Mouse (Mus musculus) intestine, embryonic 16.5 days (tissue): ENCODE measurements around the gene Ptbp3. TPM values are rescaled to one million over a fixed set of nuclear protein-coding genes. Genes with fewer than 3 reads are reported as not detected.
A peak's percentile ranks its signal among the peaks of the same experiment; 100 is the strongest.
"Not testable (repeated sequence)": the region's sequence is repeated elsewhere in the genome, so short reads cannot be mapped to it uniquely, and the experiment has no call there.

Experiments
- ATAC-seq: fragments of 200-750 bp; cut with Nextera tagmentation; 2 replicates; pipeline ENCODE4 v1.8.0; 2017; ENCODE audit warnings: moderate TSS enrichment, moderate library complexity
- H3K27ac ChIP-seq: fragments of 300-500 bp; sonication (generic); 2 replicates; pipeline ENCODE4 v1.5.1; 2014; ENCODE audit warnings: mild to moderate bottlenecking, low read length
- H3K27me3 ChIP-seq: fragments of 300-500 bp; sonication (generic); replicated peaks from 2 replicates; pipeline ENCODE4 v1.6.1; 2014; ENCODE audit warnings: low read length, control low read depth, mixed read lengths; ENCODE audit not compliant: control insufficient read depth, insufficient read depth
- H3K36me3 ChIP-seq: fragments of 300-500 bp; sonication (generic); 2 replicates; pipeline ENCODE4 v1.6.1; 2014; ENCODE audit warnings: low read length, control low read depth; ENCODE audit not compliant: control insufficient read depth, insufficient read depth
- H3K4me1 ChIP-seq: fragments of 300-500 bp; sonication (generic); 2 replicates; pipeline ENCODE4 v1.6.1; 2014; ENCODE audit warnings: low read length, control low read depth, mixed read lengths; ENCODE audit not compliant: control insufficient read depth, insufficient read depth
- H3K4me2 ChIP-seq: fragments of 300-500 bp; sonication (generic); 2 replicates; pipeline ENCODE4 v1.6.1; 2014; ENCODE audit warnings: low read depth, low read length, control low read depth
- H3K4me3 ChIP-seq: fragments of 300-500 bp; sonication (generic); 2 replicates; pipeline ENCODE4 v1.5.1; 2014; ENCODE audit warnings: mild to moderate bottlenecking, low read length
- H3K9ac ChIP-seq: fragments of 300-500 bp; sonication (generic); 2 replicates; pipeline ENCODE4 v1.6.1; 2014; ENCODE audit warnings: low read depth, low read length
- H3K9me3 ChIP-seq: fragments of 300-500 bp; sonication (generic); 2 replicates; pipeline ENCODE4 v1.6.1; 2016; ENCODE audit warnings: low read length, control low read depth; ENCODE audit not compliant: control insufficient read depth
- WGBS: fragments of 180-500 bp; shearing (Covaris S2); extraction: QIAGEN DNeasy Blood & Tissue Kit; methylation state at CpG from one replicate; pipeline ENCODE4 v1.1.7; 2014; 5-methylcytosine and 5-hydroxymethylcytosine counted together
- polyA plus RNA-seq: library from polyadenylated mRNA; unstranded; fragments of >200 nt; fragmentation: Nextera tagmentation; extraction: Ambion mirVana; gene quantifications from 2 replicates; pipeline ENCODE4 v1.2.1, GENCODE M21; 2015

Ptbp3 gene
- polyA plus RNA-seq, 1 experiment from 2014 or later, result 56.5 TPM

- Histone ChIP-seq H3K9me3 (no peaks in the 10 kb centered on the region), H3K36me3 (no peaks in the 10 kb centered on the region), H3K4me3 (no peak overlapping the region), H3K27me3 (no peaks in the 10 kb centered on the region), H3K4me2 (no peak overlapping the region), H3K9ac (no peak overlapping the region), H3K4me1 (no peaks in the 10 kb centered on the region; the same call in 1 of the 2 replicates), H3K27ac (no peak overlapping the region)
- WGBS, result 94% methylated on average over 6 of the region's 6 CpGs
- no peak for ATAC-seq
Measured at GRCm38 (mm10) chr4:59560141-59560540, 11.0 kb upstream of the Ptbp3 start.

- Histone ChIP-seq H3K36me3 (no peaks in the 10 kb centered on the region), H3K9me3 (no peaks in the 10 kb centered on the region), H3K4me1 (peaks cover 2% of the 10 kb centered on the region; the same call in 1 of the 2 replicates), H3K4me3 (no peak overlapping the region), H3K27me3 (no peaks in the 10 kb centered on the region), H3K27ac (no peak overlapping the region), H3K9ac (no peak overlapping the region), H3K4me2 (no peak overlapping the region)
- WGBS, result 61% methylated on average over 6 of the region's 6 CpGs
- ATAC-seq, result no peak
Measured at GRCm38 (mm10) chr4:59558096-59558720, 9.0 kb upstream of the Ptbp3 start.

DNA sequence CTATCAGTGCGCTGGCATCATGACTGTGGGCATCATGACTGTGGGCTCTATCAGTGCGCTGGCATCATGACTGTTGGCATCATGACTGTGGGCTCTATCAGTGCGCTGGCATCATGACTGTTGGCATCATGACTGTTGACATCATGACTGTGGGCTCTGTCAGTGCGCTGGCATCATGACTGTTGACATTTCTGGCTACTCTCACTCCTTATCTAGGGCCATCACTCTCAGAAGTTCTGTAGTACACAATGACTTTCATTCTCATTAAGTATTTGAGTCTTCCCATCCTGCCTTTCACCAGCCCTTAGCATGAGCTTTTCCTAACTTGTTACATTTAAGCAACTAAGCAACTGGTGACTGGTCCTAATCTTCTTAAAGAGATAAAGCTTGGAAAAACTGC, 8.2 kb upstream of the Ptbp3 start:
- not testable (repeated sequence) for H3K9me3 ChIP-seq, H3K9ac ChIP-seq, H3K4me1 ChIP-seq, H3K27ac ChIP-seq, H3K27me3 ChIP-seq, H3K36me3 ChIP-seq, H3K4me3 ChIP-seq, ATAC-seq, H3K4me2 ChIP-seq
- WGBS, result 95% methylated on average over 4 of the region's 4 CpGs

DNA sequence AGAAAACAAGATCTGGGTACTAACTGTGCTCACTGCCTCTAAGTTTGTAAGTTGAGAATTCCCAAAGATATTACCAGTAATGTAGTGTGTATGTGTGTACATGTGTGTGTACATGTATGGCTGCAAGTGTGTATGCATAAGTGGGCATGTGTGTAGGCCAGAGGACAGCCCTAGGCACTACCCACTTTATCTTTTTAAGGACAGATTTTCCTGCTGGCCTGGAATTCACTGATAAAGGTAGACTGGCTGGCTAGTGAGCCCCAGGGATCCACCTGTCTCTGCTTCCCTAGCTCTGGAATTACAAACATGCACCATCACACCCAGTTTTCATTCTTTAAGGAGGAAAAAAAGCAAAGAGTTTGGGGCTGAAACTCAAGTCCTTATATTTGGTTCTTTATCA, 6.0 kb upstream of the Ptbp3 start:
- no peak for ATAC-seq
- Histone ChIP-seq H3K36me3 (no peaks in the 10 kb centered on the region), H3K27me3 (no peaks in the 10 kb centered on the region), H3K9ac (no peak overlapping the region), H3K4me2 (no peak overlapping the region), H3K4me1 (peaks cover 2% of the 10 kb centered on the region; the same call in 1 of the 2 replicates), H3K9me3 (no peaks in the 10 kb centered on the region), H3K4me3 (no peak overlapping the region), H3K27ac (no peak overlapping the region)

- 39% methylated on average over 3 of the region's 3 CpGs for WGBS
- no peaks in the 10 kb centered on the region for H3K36me3 ChIP-seq
- H3K9ac ChIP-seq, result no peak overlapping the region
- H3K4me2 ChIP-seq, result 0 out of 2 replicates have a peak overlapping the region, but pooled peaks have one; percentile 26
- H3K27ac ChIP-seq, result peak overlapping the region; percentile 93
- no peaks in the 10 kb centered on the region for H3K9me3 ChIP-seq
- H3K4me3 ChIP-seq, result no peak overlapping the region
- peak; percentile 62 for ATAC-seq
- H3K4me1 ChIP-seq, result peaks cover 2% of the 10 kb centered on the region; the same call in 1 of the 2 replicates
- H3K27me3 ChIP-seq, result no peaks in the 10 kb centered on the region
Measured at GRCm38 (mm10) chr4:59553576-59553975, 4.4 kb upstream of the Ptbp3 start.

DNA sequence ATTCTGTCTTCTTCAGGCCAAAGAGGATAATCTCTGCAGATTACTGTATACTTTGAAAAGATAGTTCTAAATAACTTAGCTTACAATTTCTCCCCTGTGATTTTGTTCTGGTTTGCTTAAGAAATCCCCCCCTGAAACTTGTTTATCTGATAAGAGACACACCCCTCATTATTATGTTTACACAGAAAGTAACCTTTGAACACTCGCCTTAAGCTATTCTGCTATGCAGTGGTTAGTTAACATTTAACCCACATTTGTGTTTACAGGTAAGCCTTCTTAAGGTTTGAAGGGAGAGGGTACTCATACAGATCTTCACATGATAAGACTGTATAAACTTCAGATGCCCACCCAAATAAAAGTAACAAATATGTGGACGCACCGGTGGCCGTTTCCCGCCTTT, 3.7 kb upstream of the Ptbp3 start:
- no peaks in the 10 kb centered on the region for H3K36me3 ChIP-seq
- no peaks in the 10 kb centered on the region for H3K9me3 ChIP-seq
- no peak; the same call in 1 of the 2 replicates for ATAC-seq
- H3K4me2 ChIP-seq, result peak overlapping the region; percentile 26; the same call in 1 of the 2 replicates
- no peak overlapping the region for H3K4me3 ChIP-seq
- H3K27me3 ChIP-seq, result no peaks in the 10 kb centered on the region
- H3K4me1 ChIP-seq, result peaks cover 2% of the 10 kb centered on the region; the same call in 1 of the 2 replicates
- WGBS, result 54% methylated on average over 5 of the region's 5 CpGs
- no peak overlapping the region for H3K9ac ChIP-seq
- H3K27ac ChIP-seq, result peak overlapping the region; percentile 93

- H3K4me2 ChIP-seq, result no peak overlapping the region
Measured at GRCm38 (mm10) chr4:59551901-59552300, 2.7 kb upstream of the Ptbp3 start.

DNA sequence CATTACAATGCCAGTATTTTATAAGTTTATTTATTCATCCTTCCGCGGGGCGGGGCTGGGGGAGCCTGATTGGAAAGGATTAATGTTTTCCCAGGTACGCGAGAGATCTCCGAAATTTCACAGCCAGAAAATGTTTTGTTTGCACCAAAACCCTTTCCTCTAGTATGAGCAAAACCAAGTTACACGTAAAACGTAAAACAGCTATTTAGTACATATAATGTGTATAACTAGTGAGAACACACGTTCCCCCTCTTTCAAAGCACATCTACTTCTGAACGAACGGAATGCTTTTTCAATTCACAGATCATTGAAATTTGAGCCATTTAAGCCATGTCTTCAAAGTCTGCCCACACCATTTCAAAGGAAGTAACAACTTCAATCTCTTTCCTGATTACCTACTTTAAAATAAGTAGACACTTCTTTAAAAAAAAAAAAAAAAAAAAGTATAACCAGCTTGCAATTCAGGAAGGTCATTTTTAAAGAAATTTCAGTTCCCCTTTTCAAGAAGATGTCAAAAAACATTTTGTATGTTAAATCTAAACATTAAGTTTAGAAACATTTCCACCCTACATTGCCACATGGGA, 905 bp upstream of the Ptbp3 start:
- H3K9ac ChIP-seq, result peak overlapping the region; percentile 97
- H3K4me1 ChIP-seq, result peaks cover 10% of the 10 kb centered on the region
- no peaks in the 10 kb centered on the region for H3K9me3 ChIP-seq
- H3K27ac ChIP-seq, result peak overlapping the region; percentile 99
- WGBS, result 17% methylated on average over 11 of the region's 11 CpGs
- H3K4me2 ChIP-seq, result peak overlapping the region; percentile 87
- no peaks in the 10 kb centered on the region for H3K27me3 ChIP-seq
- ATAC-seq, result no peak
- H3K36me3 ChIP-seq, result no peaks in the 10 kb centered on the region
- H3K4me3 ChIP-seq, result peak overlapping the region; percentile 93

More at GRCm38 (mm10) chr4:59551901-59552300, 2.7 kb upstream of the Ptbp3 start:
- 72% methylated on average over 1 of the region's 1 CpGs for WGBS
- H3K9ac ChIP-seq, result no peak overlapping the region
- no peaks in the 10 kb centered on the region for H3K9me3 ChIP-seq
- no peak overlapping the region for H3K4me3 ChIP-seq
- ATAC-seq, result no peak
- peak overlapping the region; percentile 47 for H3K27ac ChIP-seq
- no peaks in the 10 kb centered on the region for H3K27me3 ChIP-seq
- peaks cover 5% of the 10 kb centered on the region; the same call in 1 of the 2 replicates for H3K4me1 ChIP-seq
- H3K36me3 ChIP-seq, result no peaks in the 10 kb centered on the region

GRCm38 (mm10) chr4:59548560-59549174, 497 bp downstream of the Ptbp3 start:
- peak overlapping the region; percentile 51 for H3K4me2 ChIP-seq
- H3K9ac ChIP-seq, result peak overlapping the region; percentile 97
- under 1% methylated on average over 72 of the region's 83 CpGs for WGBS
- H3K36me3 ChIP-seq, result no peaks in the 10 kb centered on the region
- ATAC-seq, result peak; percentile 68
- H3K27me3 ChIP-seq, result no peaks in the 10 kb centered on the region
- no peaks in the 10 kb centered on the region for H3K9me3 ChIP-seq
- peaks cover 8% of the 10 kb centered on the region; the same call in 1 of the 2 replicates for H3K4me1 ChIP-seq
- peak overlapping the region; percentile 98 for H3K27ac ChIP-seq
- peak overlapping the region; percentile 93 for H3K4me3 ChIP-seq
